Mouse (Mus musculus): ENCODE results near the gene Rnf150. TPM values are rescaled to one million over a fixed set of nuclear protein-coding genes. Genes with fewer than 3 reads are reported as not detected.

The Rnf150 gene
- total and polyA plus RNA-seq, 3 experiments: not detected

DNA sequence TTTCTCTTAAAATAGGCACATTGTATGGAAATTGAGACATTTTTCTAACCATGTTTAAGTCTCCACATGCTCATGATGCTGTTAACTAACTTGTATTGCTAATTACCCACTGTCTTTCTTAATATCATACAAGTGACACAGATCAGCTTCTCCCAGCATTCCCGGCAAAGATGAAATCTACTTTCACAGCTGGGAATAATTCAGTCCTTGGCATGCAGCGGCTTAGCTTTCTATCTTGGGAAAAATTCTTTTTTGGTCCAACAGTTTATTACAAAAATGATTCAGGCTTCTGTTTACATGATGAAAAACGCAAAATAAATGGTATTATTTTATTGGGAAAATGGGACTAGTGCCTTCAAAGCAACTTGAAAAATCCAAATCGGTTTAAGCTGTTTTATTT is 73.7 kb downstream of the Rnf150 start:
- H3K27me3 ChIP-seq (ENCODE audit: control insufficient read depth in 1 of 2, insufficient read depth in 2 of 2, low read length in 2 of 2): no peaks in the 10 kb centered on the region
- TF ChIP-seq CTCF (IDR thresholded peaks at IDR 0.05 in 2 of 3, conservative IDR thresholded peaks at IDR 0.05 in 1 of 3; ENCODE audit: control insufficient read depth in 1 of 3, insufficient read depth in 1 of 3, low read depth in 2 of 3, low read length in 3 of 3, poor library complexity in 1 of 3, severe bottlenecking in 1 of 3): no peak
- TF ChIP-seq GABPA (IDR thresholded peaks at IDR 0.05; ENCODE audit: low read depth, low read length): no peak
- no peak for TF ChIP-seq TCF12 (IDR thresholded peaks at IDR 0.05; ENCODE audit: low read depth, low read length)
- TF ChIP-seq RCOR1 (IDR thresholded peaks at IDR 0.05; ENCODE audit: low read depth, low read length): no peak
- TF ChIP-seq MAFK (IDR thresholded peaks at IDR 0.05; ENCODE audit: borderline replicate concordance, low read depth, low read length): no peak
- no peak for TF ChIP-seq MAZ (IDR thresholded peaks at IDR 0.05; ENCODE audit: low read depth, low read length)
- TF ChIP-seq E2F4 (IDR thresholded peaks at IDR 0.05; ENCODE audit: borderline replicate concordance, low read depth, low read length): no peak

DNA sequence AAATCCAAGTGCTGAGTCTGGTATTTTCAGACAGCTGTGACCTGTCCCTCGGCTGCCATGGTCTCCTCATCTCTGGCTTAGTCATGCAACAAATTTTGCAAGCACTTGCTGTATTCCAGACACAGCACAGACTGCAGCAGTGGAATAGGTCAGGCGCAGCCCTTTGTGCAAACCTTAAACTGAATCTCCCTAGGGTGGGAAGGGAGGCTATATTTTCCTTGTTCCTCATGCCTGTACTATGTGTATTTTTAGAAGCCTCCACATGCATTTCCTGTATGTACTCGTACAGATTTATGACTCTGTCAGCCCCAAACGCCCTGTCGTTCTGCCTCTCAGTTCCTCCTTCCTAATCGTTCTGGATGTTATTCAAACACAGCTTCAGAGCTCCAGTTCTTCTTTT is 76.8 kb downstream of the Rnf150 start:
- no peak overlapping the region for H3K4me3 ChIP-seq (ENCODE audit: control insufficient read depth in 1 of 2, insufficient read depth in 1 of 2, low read depth in 2 of 2, low read length in 2 of 2)
- no peaks in the 10 kb centered on the region for H3K36me3 ChIP-seq (ENCODE audit: control insufficient read depth in 1 of 2, insufficient read depth in 2 of 2, low read length in 2 of 2)
- H3K27ac ChIP-seq (ENCODE audit: control insufficient read depth, low read depth, low read length): no peak overlapping the region

More for the DNA sequence above, 73.7 kb downstream of the Rnf150 start:
- no peak overlapping the region for H3K9ac ChIP-seq (ENCODE audit: control insufficient read depth, low read depth, low read length, poor library complexity, severe bottlenecking)
- H3K27ac ChIP-seq (ENCODE audit: control insufficient read depth, low read depth, low read length): no peak overlapping the region
- DNase-seq (ENCODE audit: low read depth, low spot score): no peak
- H3K4me1 ChIP-seq (ENCODE audit: control insufficient read depth in 1 of 2, insufficient read depth in 2 of 2, low read length in 2 of 2): no peaks in the 10 kb centered on the region
- H3K79me2 ChIP-seq (ENCODE audit: control insufficient read depth, insufficient read depth, low read length, poor library complexity): no peaks in the 10 kb centered on the region
- no peaks in the 10 kb centered on the region for H3K36me3 ChIP-seq (ENCODE audit: control insufficient read depth in 1 of 2, insufficient read depth in 2 of 2, low read length in 2 of 2)
- H3K4me3 ChIP-seq (ENCODE audit: control insufficient read depth in 1 of 2, insufficient read depth in 1 of 2, low read depth in 2 of 2, low read length in 2 of 2): no peak overlapping the region
- H3K9me3 ChIP-seq (replicated peaks; ENCODE audit: insufficient read depth, low read length): no peaks in the 10 kb centered on the region

More for the DNA sequence above, 76.8 kb downstream of the Rnf150 start:
- TF ChIP-seq GABPA (IDR thresholded peaks at IDR 0.05; ENCODE audit: low read depth, low read length) (no peak), KAT2A (conservative IDR thresholded peaks at IDR 0.05; ENCODE audit: low read depth, low read length) (no peak), MAX (IDR thresholded peaks at IDR 0.05; ENCODE audit: low read length) (no peak), MEF2A (IDR thresholded peaks at IDR 0.05; ENCODE audit: extremely low read depth, insufficient replicate concordance, low read depth, low read length, poor library complexity, severe bottlenecking) (no peak), CHD2 (IDR thresholded peaks at IDR 0.05; ENCODE audit: low read length) (no peak), MXI1 (IDR thresholded peaks at IDR 0.05; ENCODE audit: low read depth, low read length) (no peak), NRF1 (IDR thresholded peaks at IDR 0.05; ENCODE audit: insufficient read depth, low read depth, low read length, poor library complexity, severe bottlenecking) (no peak), BHLHE40 (IDR thresholded peaks at IDR 0.05; ENCODE audit: borderline replicate concordance, low read depth, low read length) (no peak), SMC3 (IDR thresholded peaks at IDR 0.05; ENCODE audit: low read depth, low read length) (no peak), CTCF (IDR thresholded peaks at IDR 0.05 in 2 of 3, conservative IDR thresholded peaks at IDR 0.05 in 1 of 3; ENCODE audit: control insufficient read depth in 1 of 3, insufficient read depth in 1 of 3, low read depth in 2 of 3, low read length in 3 of 3, poor library complexity in 1 of 3, severe bottlenecking in 1 of 3) (no peak), RCOR1 (IDR thresholded peaks at IDR 0.05; ENCODE audit: low read depth, low read length) (no peak), HCFC1 (IDR thresholded peaks at IDR 0.05; ENCODE audit: low read depth, low read length) (no peak), POLR2AphosphoS5 (IDR thresholded peaks at IDR 0.05; ENCODE audit: borderline replicate concordance, low read depth, low read length) (no peak), RAD21 (IDR thresholded peaks at IDR 0.05; ENCODE audit: low read depth, low read length) (no peak), ZC3H11A (IDR thresholded peaks at IDR 0.05; ENCODE audit: low read depth, low read length) (no peak), USF1 (IDR thresholded peaks at IDR 0.05; ENCODE audit: low read depth, low read length) (no peak), TBP (IDR thresholded peaks at IDR 0.05; ENCODE audit: low read depth, low read length) (no peak), MAZ (IDR thresholded peaks at IDR 0.05; ENCODE audit: low read depth, low read length) (no peak), SIN3A (IDR thresholded peaks at IDR 0.05; ENCODE audit: low read length) (no peak), UBTF (IDR thresholded peaks at IDR 0.05; ENCODE audit: borderline replicate concordance, insufficient read depth, low read depth, low read length) (no peak)
- no peak for DNase-seq (ENCODE audit: low read depth, low spot score)
- H3K9me3 ChIP-seq (replicated peaks; ENCODE audit: insufficient read depth, low read length): no peaks in the 10 kb centered on the region
- H3K4me1 ChIP-seq (ENCODE audit: control insufficient read depth in 1 of 2, insufficient read depth in 2 of 2, low read length in 2 of 2): no peaks in the 10 kb centered on the region
- peaks cover 0 to 1% of the 10 kb centered on the region in 2 experiments; a peak in 1 of 4 replicates for H3K27me3 ChIP-seq (ENCODE audit: control insufficient read depth in 1 of 2, insufficient read depth in 2 of 2, low read length in 2 of 2)
- no peaks in the 10 kb centered on the region for H3K79me2 ChIP-seq (ENCODE audit: control insufficient read depth, insufficient read depth, low read length, poor library complexity)
- no peak overlapping the region for H3K9ac ChIP-seq (ENCODE audit: control insufficient read depth, low read depth, low read length, poor library complexity, severe bottlenecking)

All from MEL (cell line).